Mouse (Mus musculus): ENCODE data around the gene Cct8. TPM values are rescaled to one million over a fixed set of nuclear protein-coding genes. Genes with fewer than 3 reads are reported as not detected.
"Not testable (repeated sequence)": the region's sequence is repeated elsewhere in the genome, so short reads cannot be mapped to it uniquely, and the experiment has no call there.

The Cct8 gene
- polyA plus RNA-seq, 1 experiment from 2014 or later: 375 TPM

GRCm38 (mm10) chr16:87496728-87497127 lies 1.1 kb upstream of the Cct8 start:
- Histone ChIP-seq H3K9ac (ENCODE audit: low read length) (0 out of 2 replicates have a peak overlapping the region, but pooled peaks have one; percentile 24), H3K9me3 (ENCODE audit: control insufficient read depth, low read length) (no peaks in the 10 kb centered on the region), H3K27me3 (ENCODE audit: control insufficient read depth, insufficient read depth, low read depth, low read length) (no peaks in the 10 kb centered on the region), H3K4me3 (ENCODE audit: low read length) (peak overlapping the region; percentile 25; the same call in 1 of the 2 replicates), H3K36me3 (ENCODE audit: control insufficient read depth, insufficient read depth, low read length) (peaks cover 11% of the 10 kb centered on the region), H3K4me1 (replicated peaks; ENCODE audit: control insufficient read depth, insufficient read depth, low read length) (peaks cover 17% of the 10 kb centered on the region), H3K4me2 (ENCODE audit: low read depth, low read length) (peak overlapping the region; percentile 73), H3K27ac (ENCODE audit: low read length) (no peak overlapping the region)
- no peak for ATAC-seq (ENCODE audit: low read depth)
- WGBS: 86% methylated on average over 2 of the region's 2 CpGs

DNA sequence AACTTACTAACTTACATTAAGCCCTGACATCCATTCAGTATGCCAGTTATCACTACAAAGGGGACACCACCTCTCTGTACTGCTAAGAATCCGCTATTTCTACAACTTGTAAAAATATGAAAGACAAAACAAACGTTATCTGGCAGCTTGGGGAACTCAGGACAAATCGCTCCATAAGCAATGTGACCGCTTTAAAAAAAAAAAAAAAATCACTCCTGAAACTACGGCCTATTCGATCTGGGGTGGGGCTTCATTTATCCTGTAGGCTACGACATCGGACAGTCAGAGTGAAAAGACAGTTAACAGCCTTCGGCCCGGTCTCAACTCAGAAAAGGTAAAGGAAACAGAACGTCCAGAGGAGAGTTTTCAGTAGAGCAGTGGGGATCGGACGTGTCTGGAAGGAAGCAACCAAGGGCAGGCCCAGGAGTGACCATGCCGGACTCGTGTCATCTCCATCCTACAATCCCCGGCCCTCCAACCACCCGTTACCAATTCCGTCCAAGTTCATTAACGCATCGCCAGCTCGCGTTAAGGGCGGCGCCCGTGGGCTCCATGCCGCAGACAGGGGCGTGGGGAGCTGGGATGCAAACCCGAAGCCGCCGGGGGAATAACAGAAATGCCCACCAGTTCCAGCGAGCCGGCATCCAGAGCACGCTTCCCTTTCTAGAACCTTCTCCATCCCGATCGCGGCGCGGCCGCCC lies 568 bp downstream of the Cct8 start:
- H3K36me3 ChIP-seq (ENCODE audit: control insufficient read depth, insufficient read depth, low read length): peaks cover 25% of the 10 kb centered on the region
- peak overlapping the region; percentile 96 for H3K4me3 ChIP-seq (ENCODE audit: low read length)
- ATAC-seq (ENCODE audit: low read depth): peak; percentile 49
- H3K27me3 ChIP-seq (ENCODE audit: control insufficient read depth, insufficient read depth, low read depth, low read length): no peaks in the 10 kb centered on the region
- no peaks in the 10 kb centered on the region for H3K9me3 ChIP-seq (ENCODE audit: control insufficient read depth, low read length)
- WGBS: 0% methylated on average over 39 of the region's 39 CpGs
- peak overlapping the region; percentile 88 for H3K4me2 ChIP-seq (ENCODE audit: low read depth, low read length)
- H3K4me1 ChIP-seq (replicated peaks; ENCODE audit: control insufficient read depth, insufficient read depth, low read length): peaks cover 14% of the 10 kb centered on the region
- peak overlapping the region; percentile 97 for H3K9ac ChIP-seq (ENCODE audit: low read length)
- H3K27ac ChIP-seq (ENCODE audit: low read length): peak overlapping the region; percentile 89

GRCm38 (mm10) chr16:87492191-87492792 lies 3.4 kb downstream of the Cct8 start:
- H3K4me1 ChIP-seq (replicated peaks; ENCODE audit: control insufficient read depth, insufficient read depth, low read length): peaks cover 14% of the 10 kb centered on the region
- H3K36me3 ChIP-seq (ENCODE audit: control insufficient read depth, insufficient read depth, low read length): peaks cover 45% of the 10 kb centered on the region
- ATAC-seq (ENCODE audit: low read depth); H3K27me3 ChIP-seq (ENCODE audit: control insufficient read depth, insufficient read depth, low read depth, low read length); H3K27ac ChIP-seq (ENCODE audit: low read length); H3K9me3 ChIP-seq (ENCODE audit: control insufficient read depth, low read length); H3K4me2 ChIP-seq (ENCODE audit: low read depth, low read length); H3K4me3 ChIP-seq (ENCODE audit: low read length); H3K9ac ChIP-seq (ENCODE audit: low read length): not testable (repeated sequence)
- 93% methylated on average over 12 of the region's 12 CpGs for WGBS

- no peak overlapping the region for H3K9ac ChIP-seq (ENCODE audit: low read length)
- ATAC-seq (ENCODE audit: low read depth): no peak
- no peaks in the 10 kb centered on the region for H3K4me1 ChIP-seq (replicated peaks; ENCODE audit: control insufficient read depth, insufficient read depth, low read length)
- no peak overlapping the region for H3K27ac ChIP-seq (ENCODE audit: low read length)
- H3K4me2 ChIP-seq (ENCODE audit: low read depth, low read length): no peak overlapping the region
- peaks cover 73% of the 10 kb centered on the region for H3K36me3 ChIP-seq (ENCODE audit: control insufficient read depth, insufficient read depth, low read length)
- no peaks in the 10 kb centered on the region for H3K9me3 ChIP-seq (ENCODE audit: control insufficient read depth, low read length)
- H3K4me3 ChIP-seq (ENCODE audit: low read length): no peak overlapping the region
- 70% methylated on average over 2 of the region's 2 CpGs for WGBS
- no peaks in the 10 kb centered on the region for H3K27me3 ChIP-seq (ENCODE audit: control insufficient read depth, insufficient read depth, low read depth, low read length)
Measured at GRCm38 (mm10) chr16:87488605-87489004, 7.1 kb downstream of the Cct8 start.

DNA sequence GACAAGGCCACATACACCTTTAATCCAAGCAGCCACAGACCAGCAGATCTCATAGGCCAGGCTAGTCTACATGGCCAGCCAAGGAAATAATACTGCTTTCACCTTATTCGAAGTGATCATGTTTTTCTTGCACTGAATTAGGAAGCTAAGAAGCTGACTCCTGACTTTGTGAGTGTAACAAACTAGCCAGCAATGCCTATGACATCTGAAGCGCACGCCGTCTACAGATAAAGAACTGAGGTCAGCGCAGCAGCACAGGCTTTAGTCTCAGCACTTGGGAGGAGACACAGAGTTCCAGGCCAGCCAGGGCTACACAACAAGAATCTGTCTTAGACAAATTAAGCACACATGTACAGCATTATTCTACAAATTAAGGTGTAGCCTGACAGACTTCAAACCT lies 8.9 kb downstream of the Cct8 start:
- 95% methylated on average over 5 of the region's 5 CpGs for WGBS
- Histone ChIP-seq H3K27ac (ENCODE audit: low read length) (no peak overlapping the region), H3K36me3 (ENCODE audit: control insufficient read depth, insufficient read depth, low read length) (peaks cover 75% of the 10 kb centered on the region), H3K9ac (ENCODE audit: low read length) (no peak overlapping the region), H3K4me1 (replicated peaks; ENCODE audit: control insufficient read depth, insufficient read depth, low read length) (no peaks in the 10 kb centered on the region), H3K27me3 (ENCODE audit: control insufficient read depth, insufficient read depth, low read depth, low read length) (no peaks in the 10 kb centered on the region), H3K4me2 (ENCODE audit: low read depth, low read length) (no peak overlapping the region), H3K4me3 (ENCODE audit: low read length) (no peak overlapping the region), H3K9me3 (ENCODE audit: control insufficient read depth, low read length) (no peaks in the 10 kb centered on the region)
- ATAC-seq (ENCODE audit: low read depth): no peak

GRCm38 (mm10) chr16:87484367-87484766 lies 11.3 kb downstream of the Cct8 start:
- no peak overlapping the region for H3K4me3 ChIP-seq (ENCODE audit: low read length)
- H3K36me3 ChIP-seq (ENCODE audit: control insufficient read depth, insufficient read depth, low read length): peaks cover 63% of the 10 kb centered on the region
- ATAC-seq (ENCODE audit: low read depth): no peak
- H3K4me1 ChIP-seq (replicated peaks; ENCODE audit: control insufficient read depth, insufficient read depth, low read length): no peaks in the 10 kb centered on the region
- H3K27me3 ChIP-seq (ENCODE audit: control insufficient read depth, insufficient read depth, low read depth, low read length): no peaks in the 10 kb centered on the region
- 91% methylated on average over 5 of the region's 5 CpGs for WGBS
- H3K9ac ChIP-seq (ENCODE audit: low read length): no peak overlapping the region
- no peaks in the 10 kb centered on the region for H3K9me3 ChIP-seq (ENCODE audit: control insufficient read depth, low read length)
- no peak overlapping the region for H3K27ac ChIP-seq (ENCODE audit: low read length)
- no peak overlapping the region for H3K4me2 ChIP-seq (ENCODE audit: low read depth, low read length)

DNA sequence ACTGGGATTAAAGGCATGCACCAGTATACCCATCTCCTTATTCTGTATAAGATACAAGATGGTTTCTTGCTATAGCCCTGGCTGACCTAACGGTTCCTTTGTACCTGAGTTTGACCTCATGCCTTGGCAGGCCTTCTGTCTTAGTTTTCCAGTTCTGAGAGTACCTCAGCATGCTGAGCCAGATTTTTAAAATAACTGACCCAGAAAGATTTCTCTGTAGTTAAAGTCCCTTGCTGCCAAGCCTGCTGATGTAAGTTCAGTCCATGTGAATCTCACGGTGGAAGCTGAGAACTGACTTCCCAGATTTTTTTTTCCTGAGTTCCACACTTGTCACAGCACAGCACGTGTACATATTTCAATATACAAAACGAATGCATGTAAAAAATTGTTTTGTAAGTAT lies 25.1 kb downstream of the Cct8 start:
- no peak overlapping the region for H3K4me2 ChIP-seq (ENCODE audit: low read depth, low read length)
- no peak overlapping the region for H3K9ac ChIP-seq (ENCODE audit: low read length)
- no peaks in the 10 kb centered on the region for H3K27me3 ChIP-seq (ENCODE audit: control insufficient read depth, insufficient read depth, low read depth, low read length)
- 88% methylated on average over 4 of the region's 4 CpGs for WGBS
- no peak overlapping the region for H3K27ac ChIP-seq (ENCODE audit: low read length)
- H3K36me3 ChIP-seq (ENCODE audit: control insufficient read depth, insufficient read depth, low read length): peaks cover 30% of the 10 kb centered on the region
- H3K4me1 ChIP-seq (replicated peaks; ENCODE audit: control insufficient read depth, insufficient read depth, low read length): no peaks in the 10 kb centered on the region
- no peaks in the 10 kb centered on the region for H3K9me3 ChIP-seq (ENCODE audit: control insufficient read depth, low read length)
- H3K4me3 ChIP-seq (ENCODE audit: low read length): no peak overlapping the region
- no peak for ATAC-seq (ENCODE audit: low read depth)

GRCm38 (mm10) chr16:87458752-87459151 lies 36.9 kb downstream of the Cct8 start:
- H3K9me3 ChIP-seq (ENCODE audit: control insufficient read depth, low read length): no peaks in the 10 kb centered on the region; the same call in 1 of the 2 replicates
- H3K4me3 ChIP-seq (ENCODE audit: low read length): no peak overlapping the region
- 97% methylated on average over 3 of the region's 3 CpGs for WGBS
- H3K9ac ChIP-seq (ENCODE audit: low read length): no peak overlapping the region
- H3K4me2 ChIP-seq (ENCODE audit: low read depth, low read length): no peak overlapping the region
- no peaks in the 10 kb centered on the region for H3K27me3 ChIP-seq (ENCODE audit: control insufficient read depth, insufficient read depth, low read depth, low read length)
- no peak for ATAC-seq (ENCODE audit: low read depth)
- H3K4me1 ChIP-seq (replicated peaks; ENCODE audit: control insufficient read depth, insufficient read depth, low read length): peaks cover 13% of the 10 kb centered on the region
- peaks cover 11% of the 10 kb centered on the region for H3K36me3 ChIP-seq (ENCODE audit: control insufficient read depth, insufficient read depth, low read length)
- no peak overlapping the region for H3K27ac ChIP-seq (ENCODE audit: low read length)

DNA sequence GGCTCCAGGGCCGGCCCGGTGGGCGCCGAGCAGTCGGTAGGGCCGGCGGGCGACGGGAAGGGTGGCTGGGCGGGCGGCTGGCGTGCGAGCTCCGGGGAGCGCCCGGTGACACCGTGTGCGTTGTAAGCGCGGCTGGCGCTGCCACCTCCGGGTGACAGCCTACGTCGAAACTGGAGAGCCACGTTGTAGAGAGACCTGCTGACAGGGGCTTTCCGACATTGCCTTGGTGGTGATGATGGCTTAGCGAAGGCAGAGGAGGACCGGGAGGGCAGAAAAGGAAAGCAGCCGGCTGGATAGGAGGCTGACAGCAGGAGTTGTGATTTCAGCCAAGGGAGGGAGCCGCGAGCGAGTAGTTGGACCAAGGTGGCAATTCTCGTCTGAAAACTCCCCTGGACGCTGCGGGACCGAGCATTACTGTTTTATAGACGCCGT lies 40.5 kb downstream of the Cct8 start:
- peak overlapping the region; percentile 92 for H3K9ac ChIP-seq (ENCODE audit: low read length)
- H3K4me3 ChIP-seq (ENCODE audit: low read length): peak overlapping the region; percentile 98
- H3K4me2 ChIP-seq (ENCODE audit: low read depth, low read length): peak overlapping the region; percentile 93
- peak overlapping the region; percentile 75 for H3K27ac ChIP-seq (ENCODE audit: low read length)
- no peaks in the 10 kb centered on the region for H3K27me3 ChIP-seq (ENCODE audit: control insufficient read depth, insufficient read depth, low read depth, low read length)
- under 1% methylated on average over 38 of the region's 38 CpGs for WGBS
- H3K9me3 ChIP-seq (ENCODE audit: control insufficient read depth, low read length): no peaks in the 10 kb centered on the region; the same call in 1 of the 2 replicates
- peaks cover 2% of the 10 kb centered on the region; the same call in 1 of the 2 replicates for H3K36me3 ChIP-seq (ENCODE audit: control insufficient read depth, insufficient read depth, low read length)
- H3K4me1 ChIP-seq (replicated peaks; ENCODE audit: control insufficient read depth, insufficient read depth, low read length): peaks cover 13% of the 10 kb centered on the region
- peak; percentile 72 for ATAC-seq (ENCODE audit: low read depth)
